Mouse (Mus musculus) embryo, embryonic 10.5 days (tissue): Measurements from ENCODE around the gene Cldn15.
"Not testable (repeated sequence)": the region's sequence is repeated elsewhere in the genome, so short reads cannot be mapped to it uniquely, and the experiment has no call there.

Experiments
- DNase-seq: peaks from one replicate; pipeline ENCODE4 v3.0.0-alpha.2; 2015; ENCODE audit warnings: low spot score

Gene Cldn15

GRCm38 (mm10) chr5:136949551-136950336 is 16.7 kb upstream of the Cldn15 start:
- DNase-seq: not testable (repeated sequence)

GRCm38 (mm10) chr5:136950521-136950920 is 15.9 kb upstream of the Cldn15 start:
- DNase-seq: no peak

- DNase-seq: no peak
Observed at GRCm38 (mm10) chr5:136952153-136952552, 14.3 kb upstream of the Cldn15 start.

GRCm38 (mm10) chr5:136953015-136953414 is 13.4 kb upstream of the Cldn15 start, which contains the start of gene Fis1:
Fis1 (plus strand) TSS chr5:136953275.
- DNase-seq: peak; percentile 99

DNA sequence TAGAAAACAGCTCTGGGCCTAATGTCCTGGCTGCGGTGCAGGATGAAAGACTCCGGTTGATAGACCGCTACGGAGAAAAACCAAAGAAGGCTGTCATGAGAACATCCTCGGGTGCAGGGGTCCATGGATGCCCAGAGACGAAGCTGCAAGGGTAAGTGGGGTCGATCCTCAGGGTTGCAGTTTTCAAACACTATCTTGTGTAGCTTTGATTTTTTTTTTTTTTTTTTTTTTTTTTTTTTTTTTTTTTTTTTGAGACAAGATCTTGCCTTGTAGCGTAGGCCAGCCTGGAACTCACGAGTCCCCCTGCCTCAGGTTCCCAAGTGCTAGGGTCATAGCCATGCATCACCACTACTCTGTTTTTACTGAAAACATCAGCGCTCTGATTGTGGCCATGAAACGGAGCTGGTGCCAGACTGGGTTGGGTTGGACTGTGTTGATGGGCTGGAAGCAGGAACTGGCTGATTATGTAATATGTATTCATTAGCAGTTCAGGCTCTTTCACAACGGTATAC is 12.9 kb upstream of the Cldn15 start:
- DNase-seq: peak; percentile 25

DNA sequence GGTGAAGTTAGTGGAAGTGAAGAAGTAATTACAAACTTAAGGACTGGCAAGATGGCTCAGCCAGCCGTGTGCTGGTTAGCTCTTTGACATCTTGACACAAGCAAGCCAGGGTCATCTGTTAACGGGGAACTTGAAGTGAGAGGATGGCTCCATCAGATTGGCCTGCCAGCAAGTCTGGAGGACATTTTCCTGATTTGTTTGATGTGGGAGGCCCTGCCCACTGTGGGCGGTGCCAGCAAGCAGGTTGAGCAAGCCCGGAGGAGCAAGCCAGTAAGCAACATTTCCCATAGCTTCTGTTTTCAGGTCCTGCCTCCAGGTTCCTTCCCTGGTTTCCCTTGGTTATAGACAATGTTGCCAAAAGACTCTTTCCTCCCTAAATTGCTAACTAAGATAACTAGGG is 10.8 kb upstream of the Cldn15 start:
- DNase-seq: no peak

DNA sequence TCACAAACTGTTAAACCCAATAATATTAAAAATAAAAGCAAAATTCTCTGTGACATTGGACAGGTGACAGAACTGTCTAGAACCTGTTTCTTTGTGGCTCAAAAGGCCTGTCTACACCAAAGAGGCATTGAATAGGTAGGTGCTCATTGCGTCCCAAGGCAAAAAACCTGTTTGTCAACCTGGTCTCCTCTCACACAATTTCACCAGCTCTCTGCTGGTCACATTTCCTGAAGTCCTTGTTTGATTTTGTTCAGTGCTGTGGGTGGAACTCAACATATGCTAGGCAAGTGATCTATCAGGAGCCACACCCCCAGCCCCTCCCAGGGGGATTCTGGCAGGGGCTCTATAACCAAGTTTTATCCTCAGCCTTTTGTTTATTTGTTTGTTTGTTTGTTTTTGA is 9.2 kb upstream of the Cldn15 start:
- no peak for DNase-seq

GRCm38 (mm10) chr5:136958991-136959605 is 7.3 kb upstream of the Cldn15 start:
- DNase-seq: no peak

DNA sequence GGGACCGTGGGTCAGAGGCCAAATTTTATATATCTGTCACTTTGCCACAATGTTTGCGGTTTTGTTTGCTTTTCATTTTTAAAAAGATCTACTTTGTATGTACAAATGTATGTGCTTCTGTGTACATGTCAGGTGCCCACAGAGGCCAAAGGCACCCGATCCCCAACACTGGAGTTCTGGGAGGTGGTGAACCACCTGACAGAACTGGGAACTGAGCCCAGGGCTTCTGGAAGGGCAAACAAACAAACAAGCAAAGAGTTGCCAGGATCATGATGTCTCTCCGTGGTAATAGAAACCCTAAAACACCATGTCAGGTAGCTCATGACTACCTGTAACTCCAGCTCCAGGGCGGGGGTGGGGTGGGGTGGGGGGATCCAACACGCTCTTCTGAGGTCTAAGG is 6.4 kb upstream of the Cldn15 start:
- DNase-seq: no peak

GRCm38 (mm10) chr5:136961334-136961982 is 5.0 kb upstream of the Cldn15 start:
- no peak for DNase-seq

GRCm38 (mm10) chr5:136961983-136962461 is 4.4 kb upstream of the Cldn15 start:
- peak; percentile 96 for DNase-seq

- peak; percentile 90 for DNase-seq
Observed at GRCm38 (mm10) chr5:136962501-136962900, 3.9 kb upstream of the Cldn15 start.

- no peak for DNase-seq
Observed at GRCm38 (mm10) chr5:136962966-136963540, 3.4 kb upstream of the Cldn15 start.

DNA sequence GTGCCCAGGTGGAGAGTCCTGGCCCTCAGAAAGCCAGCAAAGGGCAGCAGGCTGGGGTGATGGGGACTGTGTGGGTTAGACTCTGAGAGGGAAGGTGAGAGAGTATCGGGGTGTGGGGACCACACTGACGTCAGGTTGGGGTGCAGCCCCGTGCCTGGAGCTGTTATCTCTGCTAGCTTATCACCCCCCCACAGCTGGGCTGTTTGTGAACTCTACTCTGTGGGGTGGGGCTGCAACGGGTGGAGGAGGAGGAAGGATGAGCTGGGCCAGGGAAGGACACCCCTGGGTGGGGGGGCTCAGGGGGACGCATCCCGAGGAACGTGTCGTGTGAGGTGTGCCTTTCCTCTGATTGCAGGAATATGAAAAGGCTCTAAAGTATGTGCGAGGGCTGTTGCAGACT is 1.2 kb upstream of the Cldn15 start:
- no peak for DNase-seq

- DNase-seq: no peak
Observed at GRCm38 (mm10) chr5:136965686-136966085, 730 bp upstream of the Cldn15 start.

DNA sequence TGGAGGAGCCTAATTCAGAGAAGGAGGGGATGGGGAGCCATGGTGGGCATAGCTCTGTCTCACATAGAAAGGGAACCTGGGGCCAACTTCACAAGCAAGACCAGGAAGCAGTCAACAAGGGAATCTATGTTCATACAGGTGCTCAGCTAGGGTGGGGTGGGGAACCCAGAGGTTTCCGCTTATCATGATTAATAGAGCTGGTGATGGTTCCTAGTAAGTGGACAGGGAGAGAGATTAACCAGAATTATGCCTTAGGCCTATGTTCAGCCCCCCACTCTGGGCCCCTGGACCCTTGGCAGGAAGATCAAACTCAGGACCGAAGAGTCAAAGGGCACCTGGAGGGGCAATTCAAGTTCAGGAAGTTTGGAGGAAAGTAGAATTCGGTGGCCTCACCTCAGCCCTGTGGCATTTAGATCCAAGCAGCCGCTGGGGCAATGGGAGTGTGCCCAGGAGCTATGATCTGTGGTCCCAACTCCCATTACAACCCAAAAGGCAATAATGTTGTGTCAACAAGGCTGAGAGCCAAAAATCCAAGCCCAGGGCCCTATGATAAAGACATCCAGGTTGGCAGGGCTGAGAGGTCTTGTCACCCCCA is 542 bp downstream of the Cldn15 start:
- DNase-seq: no peak

DNA sequence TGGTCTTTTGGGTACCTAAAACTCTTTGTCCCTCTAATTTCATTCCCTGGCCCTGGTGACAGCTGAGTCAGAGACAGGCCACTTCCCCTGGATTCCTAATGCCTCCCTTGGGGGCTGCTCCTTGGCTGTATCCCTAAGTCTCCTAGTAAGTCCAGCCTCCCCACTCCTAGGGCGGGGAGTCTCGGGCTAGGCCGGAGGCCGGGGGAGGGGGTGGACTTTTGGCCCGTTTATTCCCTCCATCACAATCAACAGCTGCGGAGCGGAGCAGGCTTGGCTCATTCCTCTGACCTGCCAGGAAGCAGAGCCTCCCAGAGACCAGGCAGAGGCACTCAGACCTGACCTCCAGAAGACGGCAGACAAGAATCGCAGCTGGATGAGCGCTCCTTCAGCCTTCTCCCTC is 1.2 kb downstream of the Cldn15 start:
- DNase-seq: no peak

GRCm38 (mm10) chr5:136970703-136971102 is 4.3 kb downstream of the Cldn15 start:
- DNase-seq: peak; percentile 68

- no peak for DNase-seq
Observed at GRCm38 (mm10) chr5:136973670-136974069, 7.3 kb downstream of the Cldn15 start.

GRCm38 (mm10) chr5:136977769-136978168 is 11.4 kb downstream of the Cldn15 start:
- no peak for DNase-seq

- no peak for DNase-seq
Observed at GRCm38 (mm10) chr5:136979762-136980161, 13.3 kb downstream of the Cldn15 start.

DNA sequence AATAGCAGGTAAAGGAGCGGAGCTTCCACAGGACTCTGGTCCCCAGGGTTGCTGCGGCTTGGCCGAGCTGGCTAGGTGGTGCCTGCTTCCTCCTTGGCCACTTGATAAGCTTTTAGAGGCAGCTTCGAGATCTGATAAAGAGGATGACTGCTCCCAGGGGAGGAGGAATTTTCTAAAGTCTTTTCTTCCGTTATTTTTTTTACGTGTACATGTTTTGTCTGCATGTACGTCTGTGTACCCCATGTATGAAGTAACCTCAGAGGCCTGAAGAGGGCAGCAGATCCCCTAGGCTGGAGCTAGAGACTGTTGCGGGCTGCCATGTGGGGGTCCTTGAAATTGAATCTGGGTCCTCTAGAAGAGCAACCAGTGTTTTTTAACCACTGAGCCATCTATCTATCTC is 14.6 kb downstream of the Cldn15 start:
- no peak for DNase-seq
